Mouse (Mus musculus): ENCODE measurements around the gene Tmem59. TPM values are rescaled to one million over a fixed set of nuclear protein-coding genes. Genes with fewer than 3 reads are reported as not detected.
A peak's percentile ranks its signal among the peaks of the same experiment; 100 is the strongest.

The Tmem59 gene
- polyA plus RNA-seq, 1 experiment: 174 TPM

DNA sequence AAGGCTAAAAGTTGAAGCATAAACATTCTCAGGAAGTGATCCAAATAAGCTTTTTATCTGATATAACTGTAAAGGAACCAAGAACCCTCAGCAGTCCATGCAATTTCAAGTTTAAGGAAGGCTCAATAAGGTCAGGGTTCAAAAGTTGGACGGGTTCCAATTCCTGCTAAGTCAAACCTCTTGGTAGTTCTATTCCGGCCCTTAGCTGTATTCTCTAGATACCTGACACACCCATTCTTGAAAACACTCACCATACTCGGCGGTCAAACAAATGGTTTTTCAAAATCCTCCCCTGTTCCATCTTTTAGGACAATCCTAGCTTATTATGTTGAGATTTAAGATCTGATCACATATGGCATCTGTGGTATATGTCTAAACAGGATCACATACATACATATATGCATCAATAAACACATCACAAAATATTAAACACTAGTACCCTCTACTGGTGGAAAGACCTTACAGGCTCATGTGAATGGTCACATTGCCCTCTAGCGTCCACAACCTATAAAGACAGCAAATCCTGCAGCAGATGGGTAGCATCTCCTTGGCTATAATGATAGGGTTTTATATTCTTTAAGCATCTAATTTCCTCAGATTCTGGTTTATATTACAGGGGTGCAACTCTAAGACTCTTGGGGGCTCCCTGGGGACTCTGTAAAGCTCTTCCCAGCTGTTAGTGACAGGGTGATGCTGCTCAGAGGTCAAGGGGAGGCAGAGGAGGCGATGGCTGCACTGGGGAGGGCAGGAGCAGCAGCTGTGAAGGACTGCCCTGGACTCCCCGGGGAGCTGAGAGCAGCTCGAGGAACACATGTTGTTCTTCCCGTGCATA, 14.2 kb upstream of the Tmem59 start:
- Histone ChIP-seq H3K4me2 (ENCODE audit: low read depth) (no peak overlapping the region), H3K27me3 (ENCODE audit: control insufficient read depth, insufficient read depth, insufficient read length) (no peaks in the 10 kb centered on the region), H3K36me3 (ENCODE audit: control insufficient read depth, insufficient read depth) (peaks cover 10% of the 10 kb centered on the region), H3ac (ENCODE audit: control insufficient read depth, insufficient read length) (no peak overlapping the region), H3K4me3 (no peak overlapping the region), H3K79me2 (ENCODE audit: control insufficient read depth, insufficient read depth) (no peaks in the 10 kb centered on the region)
- TF ChIP-seq E2F4 (IDR thresholded peaks at IDR 0.05; ENCODE audit: insufficient read depth) (no peak), MAX (IDR thresholded peaks at IDR 0.05; ENCODE audit: low read depth) (no peak), MYOG (IDR thresholded peaks at IDR 0.05; ENCODE audit: control insufficient read depth in 1 of 3, insufficient read depth in 1 of 3, insufficient read length in 2 of 3, low read depth in 2 of 3) (peak in 2 of 3 experiments; percentile 46 to 68), USF1 (IDR thresholded peaks at IDR 0.05; ENCODE audit: low read depth) (no peak), CEBPB (IDR thresholded peaks at IDR 0.05; ENCODE audit: insufficient read depth, poor library complexity, severe bottlenecking) (no peak)

- Histone ChIP-seq H3K79me2 (ENCODE audit: control insufficient read depth, insufficient read depth) (no peaks in the 10 kb centered on the region), H3K27me3 (ENCODE audit: control insufficient read depth, insufficient read depth, insufficient read length) (no peaks in the 10 kb centered on the region), H3K4me3 (no peak overlapping the region), H3K4me2 (ENCODE audit: low read depth) (no peak overlapping the region), H3ac (ENCODE audit: control insufficient read depth, insufficient read length) (no peak overlapping the region), H3K36me3 (ENCODE audit: control insufficient read depth, insufficient read depth) (peaks cover 14% of the 10 kb centered on the region)
- TF ChIP-seq POLR2AphosphoS2 (IDR thresholded peaks at IDR 0.05; ENCODE audit: insufficient read length, low read depth) (no peak), TCF12 (IDR thresholded peaks at IDR 0.05; ENCODE audit: insufficient read depth, poor library complexity, severe bottlenecking) (no peak), POLR2A (IDR thresholded peaks at IDR 0.05; ENCODE audit: insufficient read length, low read depth) (no peak), SRF (IDR thresholded peaks at IDR 0.05; ENCODE audit: control insufficient read depth, insufficient read length, low read depth) (no peak), TCF3 (IDR thresholded peaks at IDR 0.05; ENCODE audit: insufficient read length, low read depth) (no peak), CEBPB (IDR thresholded peaks at IDR 0.05; ENCODE audit: insufficient read depth, poor library complexity, severe bottlenecking) (no peak), USF1 (IDR thresholded peaks at IDR 0.05; ENCODE audit: low read depth) (no peak), E2F4 (IDR thresholded peaks at IDR 0.05; ENCODE audit: insufficient read depth) (no peak), MYOD1 (IDR thresholded peaks at IDR 0.05; ENCODE audit: control insufficient read depth in 1 of 3, insufficient read length in 2 of 3, low read depth in 2 of 3) (no peak), MAX (IDR thresholded peaks at IDR 0.05; ENCODE audit: low read depth) (no peak), MYOG (IDR thresholded peaks at IDR 0.05; ENCODE audit: control insufficient read depth in 1 of 3, insufficient read depth in 1 of 3, insufficient read length in 2 of 3, low read depth in 2 of 3) (no peak), REST (IDR thresholded peaks at IDR 0.05; ENCODE audit: insufficient read depth, insufficient read length) (no peak)
Observed at GRCm38 (mm10) chr4:107166700-107167099, 11.5 kb upstream of the Tmem59 start.

DNA sequence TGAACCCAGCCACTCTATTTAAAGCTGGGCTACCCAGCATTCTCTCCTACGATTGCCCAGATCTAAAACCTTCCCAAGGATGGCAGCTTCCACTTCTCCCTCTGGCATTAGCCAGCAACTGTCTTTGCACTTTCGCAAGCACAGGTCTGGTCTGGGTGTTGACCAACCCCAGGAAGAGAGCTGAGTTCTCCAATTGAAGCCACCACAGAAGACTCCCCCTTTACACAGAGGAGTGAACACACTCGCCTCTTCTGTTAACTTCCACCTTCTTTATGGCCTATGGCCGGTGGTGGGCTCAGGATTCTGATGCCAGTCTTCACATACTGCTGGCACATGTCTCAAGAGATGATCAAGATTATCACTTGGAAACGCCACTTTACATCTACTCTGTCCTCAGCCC, 10.4 kb upstream of the Tmem59 start:
- Histone ChIP-seq H3K27me3 (ENCODE audit: control insufficient read depth, insufficient read depth, insufficient read length) (no peaks in the 10 kb centered on the region), H3K4me2 (ENCODE audit: low read depth) (no peak overlapping the region), H3K36me3 (ENCODE audit: control insufficient read depth, insufficient read depth) (peaks cover 10% of the 10 kb centered on the region), H3K79me2 (ENCODE audit: control insufficient read depth, insufficient read depth) (no peaks in the 10 kb centered on the region), H3K4me3 (no peak overlapping the region), H3ac (ENCODE audit: control insufficient read depth, insufficient read length) (no peak overlapping the region)
- TF ChIP-seq CEBPB (IDR thresholded peaks at IDR 0.05; ENCODE audit: insufficient read depth, poor library complexity, severe bottlenecking): no peak
- TF ChIP-seq E2F4 (IDR thresholded peaks at IDR 0.05; ENCODE audit: insufficient read depth): no peak
- no peak for TF ChIP-seq USF1 (IDR thresholded peaks at IDR 0.05; ENCODE audit: low read depth)
- no peak for TF ChIP-seq TCF3 (IDR thresholded peaks at IDR 0.05; ENCODE audit: insufficient read length, low read depth)
- no peak for TF ChIP-seq REST (IDR thresholded peaks at IDR 0.05; ENCODE audit: insufficient read depth, insufficient read length)

DNA sequence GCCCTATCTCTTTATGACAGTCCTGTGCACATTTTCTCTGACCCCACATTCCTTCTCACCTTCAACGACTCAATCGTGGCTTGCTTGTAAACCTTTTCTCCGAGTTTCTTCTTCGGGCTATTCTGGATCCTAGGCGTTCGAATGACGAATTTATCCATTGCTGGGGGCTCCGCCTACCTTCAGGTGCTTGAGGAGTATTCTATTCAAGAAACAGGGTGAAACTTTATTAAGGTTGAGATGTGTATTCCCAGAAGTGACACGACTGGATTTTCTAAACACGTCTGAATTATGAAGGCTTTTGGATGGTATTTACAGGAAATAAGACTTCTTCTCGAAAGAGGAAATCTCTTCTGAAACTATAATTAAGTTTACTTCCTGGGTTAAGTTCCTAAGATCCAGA, 693 bp upstream of the Tmem59 start:
- peaks cover 16% of the 10 kb centered on the region for H3K36me3 ChIP-seq (ENCODE audit: control insufficient read depth, insufficient read depth)
- H3K79me2 ChIP-seq (ENCODE audit: control insufficient read depth, insufficient read depth): peaks cover 40% of the 10 kb centered on the region
- no peaks in the 10 kb centered on the region for H3K27me3 ChIP-seq (ENCODE audit: control insufficient read depth, insufficient read depth, insufficient read length)
- TF ChIP-seq USF1 (IDR thresholded peaks at IDR 0.05; ENCODE audit: low read depth) (no peak), MYOG (IDR thresholded peaks at IDR 0.05; ENCODE audit: control insufficient read depth in 1 of 3, insufficient read depth in 1 of 3, insufficient read length in 2 of 3, low read depth in 2 of 3) (no peak)
- H3K4me2 ChIP-seq (ENCODE audit: low read depth): peak overlapping the region; percentile 91
- peak overlapping the region; percentile 94 for H3K4me3 ChIP-seq
- H3ac ChIP-seq (ENCODE audit: control insufficient read depth, insufficient read length): peak overlapping the region; percentile 75

DNA sequence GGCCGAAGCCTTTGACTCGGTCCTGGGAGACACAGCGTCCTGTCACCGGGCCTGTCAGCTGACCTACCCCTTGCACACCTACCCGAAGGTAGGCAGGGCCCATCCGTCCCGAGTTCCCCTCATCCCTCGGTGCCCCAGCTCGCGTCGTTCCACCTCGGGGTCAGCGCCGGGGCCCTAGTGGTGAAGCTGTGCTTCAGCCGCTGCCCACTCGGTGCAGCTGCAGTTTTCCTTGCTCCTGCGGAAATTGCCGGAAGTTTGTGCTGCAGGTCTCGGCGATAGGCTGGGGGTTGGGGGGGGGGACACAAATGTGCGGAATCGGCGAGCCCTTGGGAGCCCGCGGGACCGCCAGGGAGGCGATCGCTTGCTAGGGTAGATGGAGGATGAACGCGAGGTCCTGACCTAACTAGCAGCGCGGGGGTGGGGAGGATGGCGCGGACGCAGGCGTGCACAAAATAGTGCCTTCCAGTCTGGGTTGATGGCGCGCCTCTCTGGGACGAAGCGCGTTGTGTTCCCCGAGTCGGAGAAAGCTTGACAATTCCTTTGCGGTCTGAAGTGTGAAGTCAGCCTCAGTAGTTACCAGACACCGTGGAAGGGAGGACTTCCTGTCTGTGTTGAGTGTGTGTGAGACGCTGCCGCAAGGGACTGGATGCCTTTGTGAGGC, 761 bp downstream of the Tmem59 start, which contains the start of gene Tceanc2:
Tceanc2 (minus strand) TSS at position 287 of the 661 bp plus-strand sequence.
- Histone ChIP-seq H3K79me2 (ENCODE audit: control insufficient read depth, insufficient read depth) (peaks cover 55% of the 10 kb centered on the region), H3K4me3 (peak within 1 kb of the TSS; percentile 94), H3ac (ENCODE audit: control insufficient read depth, insufficient read length) (peak within 1 kb of the TSS; percentile 75), H3K4me2 (ENCODE audit: low read depth) (peak within 1 kb of the TSS; percentile 91), H3K27me3 (ENCODE audit: control insufficient read depth, insufficient read depth, insufficient read length) (no peaks in the 10 kb centered on the region), H3K36me3 (ENCODE audit: control insufficient read depth, insufficient read depth) (peaks cover 14% of the 10 kb centered on the region)
- TF ChIP-seq REST (IDR thresholded peaks at IDR 0.05; ENCODE audit: insufficient read depth, insufficient read length): no peak
- peak; percentile 45 for TF ChIP-seq POLR2A (IDR thresholded peaks at IDR 0.05; ENCODE audit: insufficient read length, low read depth)
- peak in 1 of 3 experiments; percentile 1 for TF ChIP-seq MYOG (IDR thresholded peaks at IDR 0.05; ENCODE audit: control insufficient read depth in 1 of 3, insufficient read depth in 1 of 3, insufficient read length in 2 of 3, low read depth in 2 of 3)

Measured in myocyte (in vitro differentiated cells).